Mouse (Mus musculus): ENCODE results near the gene Lsm10. TPM values are rescaled to one million over a fixed set of nuclear protein-coding genes. Genes with fewer than 3 reads are reported as not detected.

Gene Lsm10
- total and polyA plus RNA-seq, 3 experiments: 35.0 to 49.6 TPM; not detected in 1

DNA sequence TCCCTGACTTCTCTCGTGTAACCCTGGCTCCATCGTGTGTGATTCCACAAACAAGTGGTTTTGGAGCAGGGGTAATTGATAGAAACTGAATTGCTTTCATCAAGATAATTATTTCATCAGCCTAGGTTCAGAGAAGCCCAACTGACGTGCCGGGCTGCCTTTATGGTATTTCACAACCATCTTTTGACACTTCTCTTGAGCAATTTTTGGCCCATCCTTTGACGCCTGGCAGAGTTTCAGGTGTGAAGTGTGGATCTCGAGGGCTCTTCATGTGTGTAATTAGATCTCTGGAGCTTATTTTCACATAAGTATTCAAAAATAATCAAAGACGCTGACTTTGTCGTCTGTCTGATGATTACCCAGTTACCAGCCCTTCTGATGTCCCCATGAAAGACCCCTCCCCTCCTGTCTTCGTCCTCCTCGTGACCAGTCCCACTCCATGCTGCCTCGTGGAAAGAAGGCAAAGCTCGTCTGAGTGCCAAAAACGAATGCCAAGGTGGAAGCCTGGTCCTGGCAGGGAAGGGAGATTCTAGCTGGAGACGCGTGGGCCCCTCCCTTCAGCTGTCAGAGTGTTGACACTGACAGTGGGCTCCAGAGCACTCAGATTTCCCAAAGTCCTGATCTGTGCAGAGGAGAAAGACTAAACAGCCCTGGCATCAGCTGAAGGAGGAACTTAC, 28.9 kb upstream of the Lsm10 start:
- TF ChIP-seq TCF12 (IDR thresholded peaks at IDR 0.05; ENCODE audit: low read depth, low read length) (no peak), CHD2 (IDR thresholded peaks at IDR 0.05; ENCODE audit: low read length) (no peak), KAT2A (conservative IDR thresholded peaks at IDR 0.05; ENCODE audit: low read depth, low read length) (no peak), E2F4 (IDR thresholded peaks at IDR 0.05; ENCODE audit: borderline replicate concordance, low read depth, low read length) (no peak), EP300 (IDR thresholded peaks at IDR 0.05; ENCODE audit: low read depth in 1 of 2, low read length in 2 of 2) (no peak), RAD21 (IDR thresholded peaks at IDR 0.05; ENCODE audit: low read depth, low read length) (no peak), USF1 (IDR thresholded peaks at IDR 0.05; ENCODE audit: low read depth, low read length) (no peak), NRF1 (IDR thresholded peaks at IDR 0.05; ENCODE audit: insufficient read depth, low read depth, low read length, poor library complexity, severe bottlenecking) (no peak), USF2 (IDR thresholded peaks at IDR 0.05; ENCODE audit: borderline replicate concordance in 1 of 2, insufficient read depth in 1 of 2, low read depth in 1 of 2, low read length in 2 of 2) (no peak), JUND (IDR thresholded peaks at IDR 0.05; ENCODE audit: low read depth, low read length) (no peak), ZMIZ1 (IDR thresholded peaks at IDR 0.05; ENCODE audit: low read depth, low read length) (no peak), RCOR1 (IDR thresholded peaks at IDR 0.05; ENCODE audit: low read depth, low read length) (no peak), MEF2A (IDR thresholded peaks at IDR 0.05; ENCODE audit: extremely low read depth, insufficient replicate concordance, low read depth, low read length, poor library complexity, severe bottlenecking) (no peak), MYC (IDR thresholded peaks at IDR 0.05; ENCODE audit: low read depth, low read length) (no peak), TBP (IDR thresholded peaks at IDR 0.05; ENCODE audit: low read depth, low read length) (no peak), NELFE (IDR thresholded peaks at IDR 0.05; ENCODE audit: low read depth, low read length) (no peak)
- no peak overlapping the region for H3K27ac ChIP-seq (ENCODE audit: control insufficient read depth, low read depth, low read length)
- peaks cover 0 to 10% of the 10 kb centered on the region in 2 experiments; a peak in 2 of 4 replicates for H3K36me3 ChIP-seq (ENCODE audit: control insufficient read depth in 1 of 2, insufficient read depth in 2 of 2, low read length in 2 of 2)
- no peaks in the 10 kb centered on the region for H3K79me2 ChIP-seq (ENCODE audit: control insufficient read depth, insufficient read depth, low read length, poor library complexity)
- H3K27me3 ChIP-seq (ENCODE audit: control insufficient read depth in 1 of 2, insufficient read depth in 2 of 2, low read length in 2 of 2): no peaks in the 10 kb centered on the region
- H3K4me1 ChIP-seq (ENCODE audit: control insufficient read depth in 1 of 2, insufficient read depth in 2 of 2, low read length in 2 of 2): peaks cover 3 to 9% of the 10 kb centered on the region in 2 experiments; a peak in 3 of 4 replicates
- no peaks in the 10 kb centered on the region for H3K9me3 ChIP-seq (replicated peaks; ENCODE audit: insufficient read depth, low read length)
- no peak for DNase-seq (ENCODE audit: low read depth, low spot score)
- no peak overlapping the region for H3K9ac ChIP-seq (ENCODE audit: control insufficient read depth, low read depth, low read length, poor library complexity, severe bottlenecking)
- no peak overlapping the region for H3K4me3 ChIP-seq (ENCODE audit: control insufficient read depth in 1 of 2, insufficient read depth in 1 of 2, low read depth in 2 of 2, low read length in 2 of 2)

DNA sequence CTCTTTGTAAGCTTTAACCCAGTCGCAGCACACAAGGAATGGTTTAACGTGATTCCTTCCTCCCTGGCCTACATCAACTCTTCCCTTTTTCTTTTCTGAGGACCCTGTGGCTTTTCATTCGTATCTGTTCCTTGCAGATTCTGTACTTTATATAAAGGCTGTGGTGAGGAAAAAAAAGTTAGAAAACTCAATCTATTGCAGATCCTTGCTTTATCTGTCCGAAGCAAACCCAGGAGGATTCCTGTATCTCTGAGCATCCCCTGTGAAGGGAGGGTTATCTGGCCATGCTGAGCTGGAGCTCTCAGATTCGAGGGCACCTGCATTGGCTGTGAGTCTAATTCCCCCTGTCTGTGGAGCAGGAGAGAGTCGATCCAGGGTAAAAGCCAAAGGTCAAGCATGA, 27.6 kb upstream of the Lsm10 start:
- no peak for TF ChIP-seq MAZ (IDR thresholded peaks at IDR 0.05; ENCODE audit: low read depth, low read length)
- peak; percentile 71 for TF ChIP-seq ZNF384 (IDR thresholded peaks at IDR 0.05; ENCODE audit: low read depth, low read length)
- TF ChIP-seq GATA1 (IDR thresholded peaks at IDR 0.05; ENCODE audit: low read depth, low read length): peak; percentile 79
- TF ChIP-seq TCF12 (IDR thresholded peaks at IDR 0.05; ENCODE audit: low read depth, low read length): peak; percentile 84
- peak; percentile 85 for TF ChIP-seq RCOR1 (IDR thresholded peaks at IDR 0.05; ENCODE audit: low read depth, low read length)
- TF ChIP-seq CHD2 (IDR thresholded peaks at IDR 0.05; ENCODE audit: low read length): no peak
- TF ChIP-seq SIN3A (IDR thresholded peaks at IDR 0.05; ENCODE audit: low read length): no peak
- peak; percentile 64 to 82 for TF ChIP-seq EP300 (IDR thresholded peaks at IDR 0.05; ENCODE audit: low read depth in 1 of 2, low read length in 2 of 2)
- TF ChIP-seq ETS1 (IDR thresholded peaks at IDR 0.05; ENCODE audit: low read depth, low read length): 0 out of 2 replicates have a peak, but pooled peaks have one; percentile 12
- no peak for TF ChIP-seq MAX (IDR thresholded peaks at IDR 0.05; ENCODE audit: low read length)
- TF ChIP-seq TAL1 (IDR thresholded peaks at IDR 0.05; ENCODE audit: low read length): peak; percentile 44; the same call in 1 of the 2 replicates
- Histone ChIP-seq H3K9me3 (replicated peaks; ENCODE audit: insufficient read depth, low read length) (no peaks in the 10 kb centered on the region), H3K79me2 (ENCODE audit: control insufficient read depth, insufficient read depth, low read length, poor library complexity) (no peaks in the 10 kb centered on the region), H3K4me3 (ENCODE audit: control insufficient read depth in 1 of 2, insufficient read depth in 1 of 2, low read depth in 2 of 2, low read length in 2 of 2) (no peak overlapping the region), H3K36me3 (ENCODE audit: control insufficient read depth in 1 of 2, insufficient read depth in 2 of 2, low read length in 2 of 2) (peaks cover 0 to 10% of the 10 kb centered on the region in 2 experiments; a peak in 2 of 4 replicates), H3K9ac (ENCODE audit: control insufficient read depth, low read depth, low read length, poor library complexity, severe bottlenecking) (no peak overlapping the region), H3K4me1 (ENCODE audit: control insufficient read depth in 1 of 2, insufficient read depth in 2 of 2, low read length in 2 of 2) (peaks cover 3 to 9% of the 10 kb centered on the region in 2 experiments; a peak in 3 of 4 replicates), H3K27me3 (ENCODE audit: control insufficient read depth in 1 of 2, insufficient read depth in 2 of 2, low read length in 2 of 2) (no peaks in the 10 kb centered on the region), H3K27ac (ENCODE audit: control insufficient read depth, low read depth, low read length) (no peak overlapping the region)
- DNase-seq (ENCODE audit: low read depth, low spot score): peak; percentile 37
